Mouse (Mus musculus): Measurements from ENCODE around the gene Cep164. TPM values are rescaled to one million over a fixed set of nuclear protein-coding genes. Genes with fewer than 3 reads are reported as not detected.
"Not testable (repeated sequence)": the region's sequence is repeated elsewhere in the genome, so short reads cannot be mapped to it uniquely, and the experiment has no call there.

The Cep164 gene
- polyA plus RNA-seq, 1 experiment from 2014 or later: 27.6 TPM

- ATAC-seq (ENCODE audit: low read depth) (no peak), DNase-seq (ENCODE audit: low spot score) (no peak)
- Histone ChIP-seq H3K27me3 (replicated peaks; ENCODE audit: control insufficient read depth, insufficient read depth, low read length) (no peaks in the 10 kb centered on the region), H3K4me3 (ENCODE audit: low read depth, low read length) (no peak overlapping the region), H3K4me2 (ENCODE audit: low read depth, low read length) (no peak overlapping the region), H3K27ac (replicated peaks; ENCODE audit: low read depth, low read length) (no peak overlapping the region), H3K9me3 (ENCODE audit: control insufficient read depth, low read length) (no peaks in the 10 kb centered on the region), H3K4me1 (ENCODE audit: control insufficient read depth, insufficient read depth, low read length) (peaks cover 5% of the 10 kb centered on the region; the same call in 1 of the 2 replicates), H3K36me3 (ENCODE audit: control insufficient read depth, insufficient read depth, low read length) (peaks cover 16% of the 10 kb centered on the region), H3K9ac (ENCODE audit: low read depth, low read length) (no peak overlapping the region)
- WGBS: 58% methylated on average over 2 of the region's 5 CpGs
Observed at GRCm38 (mm10) chr9:45788405-45788804, 40.1 kb downstream of the Cep164 start.

GRCm38 (mm10) chr9:45787547-45787946 is 40.9 kb downstream of the Cep164 start:
- ATAC-seq (ENCODE audit: low read depth) (no peak), DNase-seq (ENCODE audit: low spot score) (no peak)
- H3K4me1 ChIP-seq (ENCODE audit: control insufficient read depth, insufficient read depth, low read length): peaks cover 8% of the 10 kb centered on the region; the same call in 1 of the 2 replicates
- no peak overlapping the region for H3K27ac ChIP-seq (replicated peaks; ENCODE audit: low read depth, low read length)
- H3K36me3 ChIP-seq (ENCODE audit: control insufficient read depth, insufficient read depth, low read length): 0 out of 2 replicates have a peak, but pooled peaks cover 15% of the 10 kb centered on the region
- no peaks in the 10 kb centered on the region for H3K27me3 ChIP-seq (replicated peaks; ENCODE audit: control insufficient read depth, insufficient read depth, low read length)
- no peak overlapping the region for H3K4me2 ChIP-seq (ENCODE audit: low read depth, low read length)
- H3K4me3 ChIP-seq (ENCODE audit: low read depth, low read length): no peak overlapping the region
- 71% methylated on average over 6 of the region's 6 CpGs for WGBS
- H3K9ac ChIP-seq (ENCODE audit: low read depth, low read length): no peak overlapping the region
- no peaks in the 10 kb centered on the region for H3K9me3 ChIP-seq (ENCODE audit: control insufficient read depth, low read length)

GRCm38 (mm10) chr9:45787071-45787470 is 41.4 kb downstream of the Cep164 start:
- Histone ChIP-seq H3K4me3 (ENCODE audit: low read depth, low read length) (no peak overlapping the region), H3K36me3 (ENCODE audit: control insufficient read depth, insufficient read depth, low read length) (0 out of 2 replicates have a peak, but pooled peaks cover 15% of the 10 kb centered on the region), H3K4me2 (ENCODE audit: low read depth, low read length) (no peak overlapping the region), H3K9ac (ENCODE audit: low read depth, low read length) (no peak overlapping the region), H3K9me3 (ENCODE audit: control insufficient read depth, low read length) (no peaks in the 10 kb centered on the region), H3K27ac (replicated peaks; ENCODE audit: low read depth, low read length) (no peak overlapping the region), H3K4me1 (ENCODE audit: control insufficient read depth, insufficient read depth, low read length) (peaks cover 8% of the 10 kb centered on the region; the same call in 1 of the 2 replicates), H3K27me3 (replicated peaks; ENCODE audit: control insufficient read depth, insufficient read depth, low read length) (no peaks in the 10 kb centered on the region)
- 84% methylated on average over 8 of the region's 8 CpGs for WGBS
- no peak for ATAC-seq (ENCODE audit: low read depth)
- DNase-seq (ENCODE audit: low spot score): no peak

- 70% methylated on average over 12 of the region's 12 CpGs for WGBS
Observed at GRCm38 (mm10) chr9:45783249-45784069, 45.0 kb downstream of the Cep164 start.

GRCm38 (mm10) chr9:45779201-45779600 is 49.3 kb downstream of the Cep164 start:
- no peak for ATAC-seq (ENCODE audit: low read depth)
- Histone ChIP-seq H3K27me3 (replicated peaks; ENCODE audit: control insufficient read depth, insufficient read depth, low read length) (no peaks in the 10 kb centered on the region), H3K4me1 (ENCODE audit: control insufficient read depth, insufficient read depth, low read length) (peaks cover 8% of the 10 kb centered on the region; the same call in 1 of the 2 replicates), H3K4me3 (ENCODE audit: low read depth, low read length) (no peak overlapping the region), H3K9ac (ENCODE audit: low read depth, low read length) (no peak overlapping the region), H3K4me2 (ENCODE audit: low read depth, low read length) (no peak overlapping the region), H3K36me3 (ENCODE audit: control insufficient read depth, insufficient read depth, low read length) (peaks cover 45% of the 10 kb centered on the region), H3K27ac (replicated peaks; ENCODE audit: low read depth, low read length) (no peak overlapping the region), H3K9me3 (ENCODE audit: control insufficient read depth, low read length) (no peaks in the 10 kb centered on the region)
- 57% methylated on average over 6 of the region's 6 CpGs for WGBS
- no peak for DNase-seq (ENCODE audit: low spot score)

More at GRCm38 (mm10) chr9:45783249-45784069, 45.0 kb downstream of the Cep164 start:
- Histone ChIP-seq H3K9ac (ENCODE audit: low read depth, low read length) (no peak overlapping the region), H3K27ac (replicated peaks; ENCODE audit: low read depth, low read length) (no peak overlapping the region), H3K9me3 (ENCODE audit: control insufficient read depth, low read length) (no peaks in the 10 kb centered on the region), H3K4me2 (ENCODE audit: low read depth, low read length) (no peak overlapping the region), H3K36me3 (ENCODE audit: control insufficient read depth, insufficient read depth, low read length) (peaks cover 23% of the 10 kb centered on the region), H3K4me1 (ENCODE audit: control insufficient read depth, insufficient read depth, low read length) (peaks cover 8% of the 10 kb centered on the region; the same call in 1 of the 2 replicates), H3K4me3 (ENCODE audit: low read depth, low read length) (no peak overlapping the region), H3K27me3 (replicated peaks; ENCODE audit: control insufficient read depth, insufficient read depth, low read length) (no peaks in the 10 kb centered on the region)
- DNase-seq (ENCODE audit: low spot score): peak; percentile 49
- ATAC-seq (ENCODE audit: low read depth): no peak

GRCm38 (mm10) chr9:45776176-45776575 is 52.3 kb downstream of the Cep164 start:
- not testable (repeated sequence) for H3K4me3 ChIP-seq (ENCODE audit: low read depth, low read length); H3K27ac ChIP-seq (replicated peaks; ENCODE audit: low read depth, low read length); H3K27me3 ChIP-seq (replicated peaks; ENCODE audit: control insufficient read depth, insufficient read depth, low read length); H3K9ac ChIP-seq (ENCODE audit: low read depth, low read length); ATAC-seq (ENCODE audit: low read depth); DNase-seq (ENCODE audit: low spot score); H3K4me2 ChIP-seq (ENCODE audit: low read depth, low read length); H3K4me1 ChIP-seq (ENCODE audit: control insufficient read depth, insufficient read depth, low read length); H3K9me3 ChIP-seq (ENCODE audit: control insufficient read depth, low read length)
- 89% methylated on average over 2 of the region's 3 CpGs for whole genome bisulfite sequencing
- H3K36me3 ChIP-seq (ENCODE audit: control insufficient read depth, insufficient read depth, low read length): peaks cover 67% of the 10 kb centered on the region

- 69% methylated on average over 6 of the region's 6 CpGs for WGBS
- H3K4me3 ChIP-seq (ENCODE audit: low read depth, low read length): no peak overlapping the region
Observed at GRCm38 (mm10) chr9:45774088-45774487, 54.4 kb downstream of the Cep164 start.

GRCm38 (mm10) chr9:45769596-45769995 is 58.9 kb downstream of the Cep164 start:
- Histone ChIP-seq H3K4me1 (ENCODE audit: control insufficient read depth, insufficient read depth, low read length) (no peaks in the 10 kb centered on the region), H3K4me3 (ENCODE audit: low read depth, low read length) (no peak overlapping the region), H3K4me2 (ENCODE audit: low read depth, low read length) (no peak overlapping the region), H3K36me3 (ENCODE audit: control insufficient read depth, insufficient read depth, low read length) (peaks cover 46% of the 10 kb centered on the region), H3K27ac (replicated peaks; ENCODE audit: low read depth, low read length) (no peak overlapping the region), H3K27me3 (replicated peaks; ENCODE audit: control insufficient read depth, insufficient read depth, low read length) (no peaks in the 10 kb centered on the region), H3K9me3 (ENCODE audit: control insufficient read depth, low read length) (no peaks in the 10 kb centered on the region), H3K9ac (ENCODE audit: low read depth, low read length) (no peak overlapping the region)
- ATAC-seq (ENCODE audit: low read depth): no peak
- WGBS: 84% methylated on average over 5 of the region's 5 CpGs
- no peak for DNase-seq (ENCODE audit: low spot score)

More at GRCm38 (mm10) chr9:45774088-45774487, 54.4 kb downstream of the Cep164 start:
- Histone ChIP-seq H3K27ac (replicated peaks; ENCODE audit: low read depth, low read length) (no peak overlapping the region), H3K36me3 (ENCODE audit: control insufficient read depth, insufficient read depth, low read length) (peaks cover 80% of the 10 kb centered on the region), H3K9me3 (ENCODE audit: control insufficient read depth, low read length) (no peaks in the 10 kb centered on the region), H3K4me1 (ENCODE audit: control insufficient read depth, insufficient read depth, low read length) (no peaks in the 10 kb centered on the region), H3K27me3 (replicated peaks; ENCODE audit: control insufficient read depth, insufficient read depth, low read length) (no peaks in the 10 kb centered on the region), H3K9ac (ENCODE audit: low read depth, low read length) (no peak overlapping the region), H3K4me2 (ENCODE audit: low read depth, low read length) (no peak overlapping the region)
- ATAC-seq (ENCODE audit: low read depth): no peak
- DNase-seq (ENCODE audit: low spot score): no peak

All from embryonic facial prominence, embryonic 14.5 days (tissue).